Mouse (Mus musculus): ENCODE measurements at regions not wholly inside any gene's neighbourhood (a gene's known extent, or its start where the extent isn't known, plus 50 kb on each side); places are given as distances from the start of the nearest gene placed in this dataset.
A peak's percentile ranks its signal among the peaks of the same experiment; 100 is the strongest.

GRCm38 (mm10) chr15:87411978-87412377 is 132.1 kb upstream of the Fam19a5 start:
- ATAC-seq (ENCODE audit: insufficient number of reproducible peaks, low FRiP score, low TSS enrichment) = no peak

GRCm38 (mm10) chr15:87415996-87416395 is 128.1 kb upstream of the Fam19a5 start:
- peak; percentile 52; the same call in 1 of the 2 replicates for ATAC-seq (ENCODE audit: insufficient number of reproducible peaks, low FRiP score, low TSS enrichment)

- ATAC-seq (ENCODE audit: insufficient number of reproducible peaks, low FRiP score, low TSS enrichment) = no peak
Observed at GRCm38 (mm10) chr15:87421743-87422142, 122.4 kb upstream of the Fam19a5 start.

- ATAC-seq (ENCODE audit: insufficient number of reproducible peaks, low FRiP score, low TSS enrichment) = no peak
Observed at GRCm38 (mm10) chr15:87433306-87433705, 110.8 kb upstream of the Fam19a5 start.

- ATAC-seq (ENCODE audit: insufficient number of reproducible peaks, low FRiP score, low TSS enrichment) = no peak
Observed at GRCm38 (mm10) chr15:87433901-87434300, 110.2 kb upstream of the Fam19a5 start.

GRCm38 (mm10) chr15:87435566-87435965 is 108.5 kb upstream of the Fam19a5 start:
- no peak for ATAC-seq (ENCODE audit: insufficient number of reproducible peaks, low FRiP score, low TSS enrichment)

GRCm38 (mm10) chr15:87437611-87438010 is 106.5 kb upstream of the Fam19a5 start:
- no peak for ATAC-seq (ENCODE audit: insufficient number of reproducible peaks, low FRiP score, low TSS enrichment)

GRCm38 (mm10) chr15:87458932-87459331 is 85.2 kb upstream of the Fam19a5 start:
- no peak for ATAC-seq (ENCODE audit: insufficient number of reproducible peaks, low FRiP score, low TSS enrichment)

- no peak for ATAC-seq (ENCODE audit: insufficient number of reproducible peaks, low FRiP score, low TSS enrichment)
Observed at GRCm38 (mm10) chr15:87476247-87476646, 67.9 kb upstream of the Fam19a5 start.

- ATAC-seq (ENCODE audit: insufficient number of reproducible peaks, low FRiP score, low TSS enrichment) = no peak
Observed at GRCm38 (mm10) chr15:87476862-87477490, 67.1 kb upstream of the Fam19a5 start.

- ATAC-seq (ENCODE audit: insufficient number of reproducible peaks, low FRiP score, low TSS enrichment) = no peak
Observed at GRCm38 (mm10) chr15:87480758-87481157, 63.3 kb upstream of the Fam19a5 start.
